Mouse (Mus musculus) left cerebral cortex, postnatal 25 days (tissue): ENCODE measurements around the gene Canx. TPM values are rescaled to one million over a fixed set of nuclear protein-coding genes. Genes with fewer than 3 reads are reported as not detected.
A peak's percentile ranks its signal among the peaks of the same experiment; 100 is the strongest.
"Not testable (repeated sequence)": the region's sequence is repeated elsewhere in the genome, so short reads cannot be mapped to it uniquely, and the experiment has no call there.

ENCODE experiments used
- DNase-seq, 2 experiments: peaks; one replicate each; pipeline ENCODE4 v3.0.0; 2022; ENCODE audit warnings: low spot score in 2 of 2, mixed read lengths in 1 of 2
- intact Hi-C: fragments of 180-260 bp; cut with DNase I; formaldehyde crosslinking; loops from one replicate; pipeline ENCODE4 v1.15.1; 2025
- total RNA-seq, 2 experiments: library from RNA; stranded (reverse); gene quantifications; 2 replicates each; pipeline ENCODE4 v1.2.3; 2021

Gene Canx
- total RNA-seq, 2 experiments from 2014 or later = 432 to 442 TPM

DNA sequence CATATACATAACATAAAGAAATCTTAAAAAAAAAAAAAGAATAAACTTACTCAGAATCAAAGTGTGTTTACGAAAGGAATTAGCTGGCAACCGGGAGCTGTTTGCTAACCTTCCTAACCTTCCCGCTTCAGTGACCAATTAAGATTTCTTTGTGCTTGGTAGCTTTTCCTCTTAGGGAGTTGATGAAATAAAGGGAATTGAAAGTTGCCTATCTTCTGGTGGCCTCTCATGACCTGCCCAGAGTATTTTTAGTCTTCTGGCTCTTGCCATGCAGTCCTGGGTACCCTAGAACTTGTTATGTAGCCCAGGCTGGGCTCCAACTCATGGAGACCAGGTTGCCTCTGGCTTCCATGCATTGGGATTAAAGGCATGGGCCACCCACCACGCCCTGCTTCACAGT is 20.0 kb upstream of the Canx start:
- intact Hi-C loops = no loop called here
- no peak for DNase-seq

DNA sequence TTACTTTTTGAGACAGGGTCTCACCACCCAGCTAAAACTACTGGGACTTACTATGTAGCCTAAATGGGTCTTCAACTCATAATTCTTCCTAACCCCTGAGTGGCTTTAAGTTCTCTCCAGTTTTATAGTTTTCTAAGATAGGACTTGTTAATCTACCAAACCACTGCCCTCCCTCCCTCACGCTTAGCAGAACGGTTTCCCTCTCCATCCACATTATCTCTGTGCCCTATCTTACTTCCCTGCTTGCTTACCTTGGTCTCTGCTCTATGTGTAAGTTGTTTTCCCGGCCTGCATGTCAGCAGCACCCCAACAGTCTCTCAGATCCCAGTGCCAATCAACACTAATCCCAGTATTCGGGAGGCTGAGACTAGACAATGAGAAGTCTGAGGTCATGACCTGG is 11.4 kb upstream of the Canx start:
- intact Hi-C loops = no loop called here
- DNase-seq = no peak

DNA sequence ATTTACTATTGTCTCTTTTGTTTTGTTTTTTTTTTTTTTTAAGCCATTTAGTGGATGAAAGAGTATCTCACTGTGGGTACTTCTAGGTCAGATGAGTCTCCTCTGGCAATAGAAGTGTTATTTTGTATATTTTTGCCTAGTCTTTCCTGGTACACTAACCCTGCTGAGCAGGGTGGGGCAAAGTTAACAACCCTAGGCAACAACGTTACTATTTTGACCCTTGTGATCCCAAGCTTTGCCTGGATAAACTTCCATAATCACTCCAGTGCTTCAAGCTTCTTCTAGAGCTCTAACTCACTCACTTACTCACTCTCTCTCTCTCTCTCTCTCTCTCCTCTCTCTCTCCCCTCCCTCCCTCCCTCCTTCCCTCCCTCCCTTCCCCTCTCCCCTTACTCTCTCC is 10.7 kb upstream of the Canx start:
- intact Hi-C loops = no loop called here
- DNase-seq = no peak

DNA sequence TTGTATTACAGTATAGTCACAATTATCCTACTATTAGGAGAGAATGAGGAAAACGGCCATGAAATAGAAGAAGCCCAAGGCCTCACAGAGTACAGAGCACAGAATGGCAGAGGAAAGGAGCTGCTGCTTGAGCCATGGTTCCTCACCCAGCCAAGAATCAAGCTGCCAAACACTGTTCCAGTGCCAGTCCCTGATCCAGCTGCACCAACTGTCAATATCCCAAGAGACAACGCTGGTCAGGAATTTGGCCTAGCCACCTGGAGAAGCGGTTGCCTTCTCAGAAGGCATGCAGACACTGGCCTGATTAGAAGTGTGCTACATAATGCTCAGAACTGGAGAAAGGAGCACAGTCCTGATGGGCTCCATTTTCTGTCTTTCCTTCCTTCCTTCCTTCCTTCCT is 7.7 kb upstream of the Canx start:
- intact Hi-C loops = no loop called here
- no peak for DNase-seq

DNA sequence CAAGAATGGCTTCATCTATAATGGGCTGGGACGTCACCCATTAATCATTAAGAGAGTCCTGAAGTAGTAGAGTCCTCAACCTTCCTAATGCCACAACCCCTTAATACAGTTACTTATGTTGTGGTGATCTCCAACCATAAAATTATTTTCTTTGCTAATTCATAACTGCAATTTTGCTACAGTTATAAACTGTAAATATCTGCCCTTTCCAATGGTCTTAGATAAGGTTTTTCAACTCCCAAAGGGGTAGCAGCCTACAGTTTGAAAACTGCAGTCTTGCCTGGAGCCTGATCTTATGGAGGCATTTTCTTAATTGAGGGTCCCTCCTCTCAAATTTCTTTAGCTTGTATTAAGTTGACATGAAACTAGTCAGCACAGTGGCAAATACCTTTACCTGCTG is 3.9 kb upstream of the Canx start:
- intact Hi-C loops = no loop called here
- DNase-seq = no peak

DNA sequence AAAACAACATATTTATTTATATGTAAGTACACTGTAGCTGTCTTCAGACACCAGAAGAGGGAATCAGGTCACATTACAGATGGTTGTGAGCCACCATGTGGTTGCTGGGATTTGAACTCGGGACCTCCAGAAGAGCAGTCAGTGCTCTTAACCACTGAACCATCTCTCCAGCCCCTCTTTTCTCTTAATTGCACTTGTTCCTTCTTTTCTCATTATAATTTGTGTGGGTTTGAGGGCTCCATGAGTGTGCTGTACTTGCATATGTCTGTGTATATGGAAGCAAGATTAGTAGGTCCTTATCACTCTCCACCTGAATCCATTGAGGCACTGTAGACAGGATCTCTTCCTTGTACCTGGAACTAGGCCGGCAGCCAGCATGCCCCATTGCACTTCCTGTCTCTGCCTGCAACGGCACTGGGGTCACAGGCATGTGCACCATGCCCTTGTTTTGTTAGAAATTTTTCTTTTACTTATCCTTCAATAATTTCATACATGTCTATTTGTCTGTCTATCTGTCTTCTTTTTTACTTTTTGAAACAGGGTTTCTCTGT is 2.7 kb upstream of the Canx start:
- intact Hi-C loops = no loop called here
- no peak for DNase-seq

DNA sequence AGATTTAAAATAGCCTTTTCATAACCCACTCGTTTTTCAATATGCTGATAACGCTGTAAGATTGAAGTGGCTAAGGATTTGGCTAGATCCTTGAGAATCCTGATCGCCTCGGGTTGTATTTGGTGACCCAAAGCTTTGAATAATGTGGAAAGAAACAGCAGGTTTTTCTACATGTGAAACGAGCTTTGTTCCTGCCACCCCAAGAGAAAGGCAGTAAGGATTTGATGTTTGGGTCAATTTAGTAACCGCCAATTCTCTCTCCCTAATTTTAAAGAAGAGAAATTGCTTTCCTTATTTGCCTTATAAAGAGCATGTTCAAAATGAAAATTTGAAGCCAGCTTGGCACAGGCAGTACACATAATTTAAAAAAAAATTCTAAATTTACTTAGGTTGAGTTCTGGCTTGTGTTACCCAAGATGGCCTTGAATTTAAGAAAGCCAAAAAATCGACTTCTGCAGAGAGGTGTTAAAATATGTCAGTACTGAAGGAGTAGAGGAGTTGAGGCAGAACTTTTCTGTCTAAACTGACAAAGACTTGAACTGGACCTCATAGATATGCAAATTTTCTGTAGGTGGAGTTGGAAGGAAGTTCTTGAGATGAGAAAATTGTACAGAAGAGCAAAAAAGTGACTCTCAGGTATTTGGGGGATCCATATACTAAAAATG is 961 bp upstream of the Canx start:
- intact Hi-C loops = no loop called here
- DNase-seq = peak in 1 of 2 experiments; percentile 21

DNA sequence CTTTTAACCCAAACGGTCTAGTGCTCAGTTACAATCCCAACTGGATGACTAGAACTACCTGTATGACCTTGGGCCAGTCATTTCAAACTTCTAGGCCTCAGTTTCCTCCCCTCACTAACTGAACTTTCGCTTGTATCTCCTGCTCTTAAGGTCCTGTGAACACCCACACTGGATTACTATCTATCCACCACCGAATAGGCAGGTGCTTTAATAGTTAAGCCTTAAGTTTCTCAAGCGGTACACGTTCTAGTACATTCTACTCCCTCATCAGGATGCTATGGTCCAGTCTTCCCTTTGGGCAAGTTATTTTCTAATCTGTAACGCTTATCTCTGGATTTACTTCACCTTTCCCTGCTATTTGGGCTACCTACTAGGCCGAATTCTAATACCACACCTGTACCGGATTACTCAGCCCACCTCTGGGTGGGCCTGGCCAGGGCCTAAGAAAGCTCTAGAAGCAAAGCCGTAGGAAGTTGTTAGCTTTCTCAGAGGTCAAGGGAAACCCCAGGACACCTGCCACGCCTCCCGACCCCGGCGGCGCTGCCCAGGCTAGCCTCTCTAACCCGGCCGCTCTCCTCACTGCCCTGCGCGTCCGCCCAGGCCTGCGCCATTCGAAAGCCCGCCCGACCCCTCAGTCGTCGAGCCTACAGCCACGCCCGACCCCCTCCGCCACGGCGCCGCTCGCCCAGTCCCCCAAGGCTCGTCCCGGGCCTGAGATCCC is 562 bp downstream of the Canx start:
- intact Hi-C loops = loop anchor here (2.0 kb wide), 1 partner anchor 34 kb away; no protein-coding TSS in a partner anchor

DNA sequence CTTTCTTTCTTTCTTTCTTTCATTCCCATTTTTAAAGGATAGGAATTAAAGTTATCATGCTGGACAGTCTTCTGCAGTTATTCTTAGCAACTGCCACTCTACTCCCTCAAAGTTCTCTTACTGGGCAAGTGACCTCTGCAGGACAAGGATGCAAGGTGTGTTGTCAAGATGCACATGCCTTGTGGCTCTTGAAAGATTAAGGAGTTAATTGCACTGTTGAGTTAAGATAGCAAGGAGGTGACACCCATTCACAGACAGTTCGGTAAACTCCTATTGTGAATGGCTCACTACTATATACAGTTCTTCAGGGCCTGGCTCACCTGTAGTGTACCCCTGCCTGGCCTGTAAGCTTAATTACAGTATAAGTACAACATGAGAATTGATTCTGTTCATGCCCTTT is 1.6 kb downstream of the Canx start:
- intact Hi-C loops = loop anchor here (2.0 kb wide), 1 partner anchor 35 kb away; no protein-coding TSS in a partner anchor

More for the DNA sequence above, 562 bp downstream of the Canx start:
- no peak for DNase-seq

DNA sequence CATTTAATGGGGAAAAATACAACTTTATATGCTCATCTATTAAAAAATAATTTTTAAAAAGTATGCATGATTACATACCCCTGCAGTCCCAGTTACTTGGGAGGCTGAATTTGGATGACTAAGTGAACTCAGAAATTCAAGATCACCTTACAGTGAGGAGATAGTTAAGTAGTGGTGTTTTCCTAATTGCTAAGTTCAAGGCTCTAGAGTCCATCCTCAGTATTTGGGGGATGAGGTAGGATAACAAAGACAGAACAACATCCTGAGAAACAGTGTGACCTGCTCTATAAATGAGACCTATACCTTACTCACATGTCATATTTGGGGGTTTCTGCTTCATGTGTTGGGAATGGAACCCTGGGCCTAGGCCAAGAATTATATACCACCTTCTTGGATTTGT is 3.1 kb downstream of the Canx start:
- intact Hi-C loops = no loop called here
- no peak for DNase-seq

More for the DNA sequence above, 1.6 kb downstream of the Canx start:
- no peak for DNase-seq

DNA sequence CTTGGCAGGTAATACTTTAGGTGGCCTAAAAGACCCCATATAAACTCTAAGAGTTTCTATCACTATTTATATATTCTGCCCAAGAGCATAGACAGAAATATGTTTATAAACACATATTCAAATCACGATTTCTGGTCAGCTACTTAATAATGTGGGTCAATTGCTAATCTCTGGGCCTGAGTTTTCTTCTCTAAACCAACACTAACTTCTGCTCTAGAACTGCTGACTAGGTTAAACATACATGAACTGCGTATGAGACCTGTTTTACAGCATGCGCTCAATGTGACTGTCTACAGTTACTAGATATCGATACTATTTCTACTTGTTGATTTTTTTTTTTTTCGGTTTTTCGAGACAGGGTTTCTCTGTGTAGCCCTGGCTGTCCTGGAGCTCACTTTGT is 4.2 kb downstream of the Canx start:
- no peak for DNase-seq
- intact Hi-C loops = no loop called here

DNA sequence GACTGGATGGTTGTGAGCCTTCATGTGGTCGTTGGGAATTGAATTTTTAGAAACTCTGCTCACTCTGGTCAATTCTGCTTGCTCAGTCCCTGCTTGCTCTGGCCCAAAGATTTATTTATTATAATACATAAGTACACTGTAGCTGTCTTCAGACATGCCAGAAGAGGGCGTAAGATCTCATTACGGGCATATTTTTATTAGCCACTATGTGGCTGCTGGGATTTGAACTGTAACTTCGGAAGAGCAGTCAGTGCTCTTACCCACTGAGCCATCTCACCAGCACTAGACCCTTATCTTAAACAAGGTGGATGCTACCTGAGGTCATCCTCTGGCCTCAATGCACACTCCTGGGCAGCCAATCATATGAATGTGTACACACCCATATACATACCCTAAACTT is 6.1 kb downstream of the Canx start:
- DNase-seq, intact Hi-C loops: not testable (repeated sequence)

DNA sequence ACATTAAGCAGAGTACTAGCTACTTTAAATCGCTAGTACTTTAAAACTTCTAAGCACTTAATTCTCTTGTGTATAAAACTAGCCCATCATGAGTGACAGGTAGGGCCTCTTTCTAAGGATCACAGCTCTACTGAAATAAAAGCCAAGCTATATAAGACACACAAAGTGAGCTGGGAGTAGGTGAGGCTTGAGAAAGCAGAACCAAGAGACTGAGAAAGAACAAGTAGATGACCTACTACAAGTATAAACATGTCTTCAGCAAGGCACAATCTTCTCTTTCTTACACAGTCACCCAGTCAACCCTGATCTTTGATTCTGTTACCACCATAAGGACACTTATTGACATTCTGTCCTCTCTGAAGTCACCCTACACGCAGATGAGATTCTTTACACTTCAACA is 12.7 kb downstream of the Canx start:
- intact Hi-C loops = no loop called here
- DNase-seq = no peak

DNA sequence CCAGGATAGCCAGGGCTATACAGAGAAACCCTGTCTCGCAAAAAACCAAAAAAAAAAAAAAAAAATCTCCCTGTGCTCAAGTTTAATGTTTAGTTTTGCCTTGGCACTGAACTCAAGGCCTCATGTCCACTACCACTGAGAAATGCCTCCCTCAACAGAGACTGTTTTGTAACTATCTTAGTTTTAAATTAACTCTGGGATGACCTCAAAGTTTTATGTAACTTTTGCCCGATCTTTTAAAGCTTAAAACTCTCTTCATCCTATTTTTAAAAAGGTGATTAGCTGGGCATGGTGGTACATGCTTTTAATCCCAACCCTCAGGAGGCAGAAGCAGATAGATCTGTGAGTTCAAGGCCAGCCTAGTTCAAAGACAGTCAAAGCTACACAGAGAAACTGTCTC is 22.1 kb downstream of the Canx start:
- DNase-seq = no peak
- intact Hi-C loops = no loop called here

DNA sequence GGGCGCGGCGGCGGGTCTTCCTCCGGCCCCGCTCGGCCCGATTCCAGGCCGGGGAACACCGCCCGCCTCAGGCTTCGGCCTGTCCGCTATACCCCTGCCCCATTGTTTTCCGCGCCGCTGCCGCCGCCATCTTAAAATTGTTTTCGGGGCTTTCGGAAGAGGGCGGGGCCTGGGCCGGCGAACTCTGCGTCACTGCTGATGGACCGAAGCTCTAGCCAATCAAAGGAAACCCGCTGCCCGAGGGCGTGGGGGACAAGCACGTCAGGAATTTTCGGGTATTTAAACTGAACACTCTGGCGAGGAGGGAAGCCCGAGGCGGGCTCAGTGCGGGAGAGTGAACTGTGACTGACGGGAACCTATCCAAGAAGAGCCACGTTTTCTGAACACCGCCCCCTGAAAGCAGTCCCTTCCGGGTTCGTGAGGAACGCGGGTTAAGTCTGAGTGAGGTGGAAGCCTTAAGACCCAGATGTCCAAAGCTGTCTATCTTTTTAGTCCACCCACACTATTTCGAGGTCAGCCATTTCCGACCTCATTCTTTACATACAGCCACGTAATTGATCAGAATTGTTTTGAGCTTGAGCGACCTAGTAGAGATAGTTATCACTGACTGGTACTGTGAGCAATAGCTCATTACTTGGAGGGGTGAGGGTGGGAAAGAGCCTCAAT is 33.1 kb downstream of the Canx start, which contains the start of gene Maml1:
Gene Maml1 (minus strand): TSS at position 122 of the 666 bp plus-strand sequence.
- DNase-seq = peak; percentile 96 to 99
- intact Hi-C loops = loop anchor here (5.0 kb wide), 1 partner anchor 85 kb away; the partner anchor contains the start of gene Hnrnph1

DNA sequence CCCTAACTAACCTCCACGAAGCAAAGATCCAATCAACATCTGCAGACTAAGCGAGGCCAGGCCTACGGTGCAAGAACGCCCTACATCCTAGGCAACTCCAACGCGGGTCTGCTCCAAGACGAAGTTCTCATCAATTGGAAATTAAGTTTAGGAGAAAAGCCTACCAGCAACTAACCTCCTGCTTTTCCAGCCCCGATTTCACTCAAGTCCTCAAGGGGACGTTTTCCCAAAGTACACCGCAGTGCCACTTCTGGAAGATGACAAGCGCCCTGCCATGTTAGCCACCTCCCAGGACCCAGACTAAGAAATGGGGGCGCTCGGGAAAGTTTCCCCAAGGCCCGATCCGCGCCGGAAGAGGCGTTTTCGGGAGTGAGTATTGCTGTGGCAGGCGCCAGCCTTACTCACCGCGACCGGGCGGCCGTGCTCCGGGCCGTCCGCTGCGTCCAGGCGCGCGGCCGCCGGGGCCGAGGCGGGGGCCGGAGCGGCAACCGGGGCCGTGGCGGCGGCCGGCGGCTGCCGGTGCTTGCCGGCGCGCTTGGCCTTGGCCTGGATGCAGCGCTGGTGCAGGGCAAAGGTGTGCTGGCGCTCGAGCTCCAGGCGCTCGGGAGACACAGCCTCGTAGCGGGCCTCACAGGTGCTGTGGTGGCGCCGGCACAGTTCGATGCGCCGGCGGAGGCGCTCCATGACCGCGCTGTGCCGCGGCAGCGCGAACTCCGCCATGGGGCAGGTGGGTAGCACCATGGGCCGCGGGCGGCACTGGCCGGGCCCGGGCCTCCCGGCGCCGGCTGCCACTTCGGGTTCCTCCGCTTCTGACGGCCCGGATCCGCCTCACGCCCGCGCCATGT is 33.9 kb downstream of the Canx start:
- DNase-seq = peak in 1 of 2 experiments; percentile 52
- intact Hi-C loops = loop anchor here (5.0 kb wide), 1 partner anchor 86 kb away; the partner anchor contains the start of gene Hnrnph1

DNA sequence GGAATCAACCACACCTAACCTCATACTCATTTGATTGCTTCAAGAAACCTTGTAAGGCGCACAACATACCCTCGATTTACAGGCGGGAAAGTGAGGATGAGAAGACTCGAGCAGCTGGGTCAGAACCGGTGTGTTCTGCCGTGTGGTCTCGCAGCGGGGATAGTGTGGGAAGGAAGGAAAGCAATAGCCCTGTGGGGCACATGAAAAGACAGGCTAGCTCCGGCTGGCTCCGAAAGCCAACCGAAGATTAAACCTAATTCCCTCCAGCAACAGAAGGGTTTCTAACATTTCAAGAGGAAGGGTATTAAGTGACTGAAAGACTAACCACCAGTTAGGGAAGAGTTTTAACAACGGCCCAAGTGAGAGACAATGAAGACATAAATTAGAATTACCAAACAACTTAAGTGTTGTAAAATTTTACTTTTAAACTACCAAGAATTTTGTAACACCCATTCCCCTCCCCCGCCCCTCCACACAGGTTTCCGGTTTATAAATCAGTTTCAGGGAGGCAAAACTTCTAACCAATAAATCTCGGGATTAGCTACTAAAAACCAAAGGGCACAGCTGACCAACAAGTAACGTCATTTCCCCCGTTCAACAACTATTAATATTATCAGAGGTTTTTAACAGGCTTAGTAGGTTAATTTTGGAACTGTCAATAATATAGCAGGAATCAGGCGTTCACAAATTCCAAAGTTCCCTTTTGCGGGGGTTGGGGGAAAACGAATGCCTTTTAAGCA is 34.8 kb downstream of the Canx start:
- intact Hi-C loops = loop anchor here (1.0 to 5.0 kb wide), 2 partner anchors 54 to 87 kb away; partner anchors contain the start of gene Hnrnph1
- DNase-seq = no peak

DNA sequence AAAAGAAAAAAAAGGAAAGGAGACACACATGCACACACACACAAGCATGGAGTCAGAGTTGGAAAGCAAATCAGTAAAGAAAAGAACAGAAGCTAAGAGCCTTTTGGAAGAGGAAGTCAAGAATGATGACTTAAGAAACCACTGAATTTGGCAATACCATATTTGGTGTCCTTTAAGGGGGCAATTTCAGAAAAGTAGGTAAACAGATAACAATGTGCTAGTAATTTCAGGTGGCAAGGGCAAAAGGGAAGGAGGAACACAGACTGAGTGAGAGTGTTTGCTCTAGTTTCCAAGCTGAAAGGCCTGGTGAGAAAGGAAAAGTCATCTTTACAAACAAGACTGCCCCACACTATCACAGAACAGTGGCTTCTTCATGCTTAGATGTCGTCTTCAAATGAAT is 39.0 kb downstream of the Canx start:
- DNase-seq = no peak
- intact Hi-C loops = no loop called here

DNA sequence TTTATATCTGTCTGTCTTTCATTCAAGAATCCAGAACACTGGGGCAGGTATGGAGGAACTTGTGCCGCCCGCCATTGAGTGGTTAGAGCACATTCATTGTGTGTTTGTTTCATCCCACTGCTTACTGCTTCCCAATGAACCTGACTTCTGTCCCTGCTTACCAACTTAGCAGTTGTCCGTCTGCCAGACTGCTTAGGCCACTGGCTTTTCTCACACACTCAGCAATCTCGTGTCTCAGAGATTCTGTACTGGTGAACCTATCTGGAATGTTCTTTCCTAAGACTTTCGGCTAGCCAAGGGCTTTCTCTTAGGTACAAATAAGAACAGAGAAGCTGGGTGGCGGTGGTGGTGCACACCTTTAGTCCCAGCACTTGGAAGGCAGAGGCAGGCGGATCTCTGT is 39.8 kb downstream of the Canx start:
- DNase-seq = no peak
- intact Hi-C loops = no loop called here
